Mouse (Mus musculus) kidney, embryonic 14.5 days (tissue): ENCODE measurements around the gene Smlr1. TPM values are rescaled to one million over a fixed set of nuclear protein-coding genes. Genes with fewer than 3 reads are reported as not detected.
A peak's percentile ranks its signal among the peaks of the same experiment; 100 is the strongest.

ENCODE experiments used
- ATAC-seq: fragments of 200-750 bp; cut with Nextera tagmentation; 2 replicates; pipeline ENCODE4 v1.8.0; 2017; ENCODE audit warnings: moderate number of reproducible peaks, mild to moderate bottlenecking, moderate TSS enrichment, moderate library complexity; ENCODE audit not compliant: low FRiP score, low TSS enrichment
- H3K27ac ChIP-seq: fragments of 300-500 bp; sonication (generic); 2 replicates; pipeline ENCODE4 v1.5.1; 2014; ENCODE audit warnings: low read depth, mild to moderate bottlenecking, low read length, moderate library complexity, mixed read lengths
- H3K27me3 ChIP-seq: fragments of 300-500 bp; sonication (generic); 2 replicates; pipeline ENCODE4 v1.6.1; 2014; ENCODE audit warnings: mild to moderate bottlenecking, low read length; ENCODE audit not compliant: control insufficient read depth, insufficient read depth
- H3K36me3 ChIP-seq: fragments of 300-500 bp; sonication (generic); 2 replicates; pipeline ENCODE4 v1.6.1; 2014; ENCODE audit warnings: low read length, mixed read lengths; ENCODE audit not compliant: control insufficient read depth, insufficient read depth
- H3K4me1 ChIP-seq: fragments of 300-500 bp; sonication (generic); 2 replicates; pipeline ENCODE4 v1.6.1; 2014; ENCODE audit warnings: low read length, mixed read lengths; ENCODE audit not compliant: control insufficient read depth, insufficient read depth
- H3K4me2 ChIP-seq: fragments of 300-500 bp; sonication (generic); replicated peaks from 2 replicates; pipeline ENCODE4 v1.6.1; 2014; ENCODE audit warnings: low read depth, mild to moderate bottlenecking, low read length
- H3K4me3 ChIP-seq: fragments of 300-500 bp; sonication (generic); 2 replicates; pipeline ENCODE4 v1.5.1; 2014; ENCODE audit warnings: mild to moderate bottlenecking, low read length
- H3K9ac ChIP-seq: fragments of 300-500 bp; sonication (generic); 2 replicates; pipeline ENCODE4 v1.6.1; 2014; ENCODE audit warnings: low read depth, mild to moderate bottlenecking, low read length, moderate library complexity
- H3K9me3 ChIP-seq: fragments of 300-500 bp; sonication (generic); 2 replicates; pipeline ENCODE4 v1.6.1; 2016; ENCODE audit warnings: low read length; ENCODE audit not compliant: control insufficient read depth
- WGBS: fragments of 180-500 bp; shearing (Covaris S2); extraction: QIAGEN DNeasy Blood & Tissue Kit; methylation state at CpG from one replicate; pipeline ENCODE4 v1.1.7; 2014; 5-methylcytosine and 5-hydroxymethylcytosine counted together
- polyA plus RNA-seq: library from polyadenylated mRNA; unstranded; fragments of >200 nt; fragmentation: Nextera tagmentation; extraction: Ambion mirVana; gene quantifications from 2 replicates; pipeline ENCODE4 v1.2.1, GENCODE M21; 2014

Gene Smlr1
- polyA plus RNA-seq, 1 experiment from 2014 or later = not detected

DNA sequence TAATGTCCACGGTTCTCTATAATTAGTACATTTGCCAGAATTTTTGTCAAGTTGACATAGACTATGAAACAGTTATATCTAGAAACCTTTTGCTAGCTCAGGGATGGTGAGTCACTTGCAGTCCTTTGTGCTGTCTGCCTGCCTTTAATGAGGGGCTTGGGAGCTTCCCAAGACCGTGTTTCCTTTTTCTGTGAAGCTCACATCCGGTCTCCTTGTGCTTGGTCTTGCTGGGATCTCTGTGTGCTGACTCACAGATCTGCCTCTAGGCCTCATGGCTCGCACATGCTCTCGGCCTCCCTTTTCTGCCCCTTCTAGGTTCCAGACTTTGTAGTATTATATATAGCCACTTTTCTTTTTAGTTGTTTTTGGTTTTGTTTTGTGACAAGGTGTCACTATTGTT, 15.6 kb downstream of the Smlr1 start:
- Histone ChIP-seq H3K4me2 (no peak overlapping the region), H3K27ac (no peak overlapping the region), H3K27me3 (no peaks in the 10 kb centered on the region), H3K4me3 (no peak overlapping the region), H3K4me1 (no peaks in the 10 kb centered on the region), H3K9me3 (no peaks in the 10 kb centered on the region), H3K36me3 (peaks cover 4% of the 10 kb centered on the region; the same call in 1 of the 2 replicates), H3K9ac (no peak overlapping the region)
- 84% methylated on average over 5 of the region's 5 CpGs for WGBS
- ATAC-seq = no peak

- Histone ChIP-seq H3K27ac (no peak overlapping the region), H3K27me3 (no peaks in the 10 kb centered on the region), H3K4me1 (no peaks in the 10 kb centered on the region), H3K9me3 (no peaks in the 10 kb centered on the region), H3K4me3 (no peak overlapping the region), H3K36me3 (peaks cover 6% of the 10 kb centered on the region; the same call in 1 of the 2 replicates), H3K9ac (no peak overlapping the region), H3K4me2 (no peak overlapping the region)
- WGBS = 80% methylated on average over 3 of the region's 3 CpGs
- no peak for ATAC-seq
These were observed 16.1 kb downstream of the Smlr1 start for GRCm38 (mm10) chr10:25519954-25520353.

DNA sequence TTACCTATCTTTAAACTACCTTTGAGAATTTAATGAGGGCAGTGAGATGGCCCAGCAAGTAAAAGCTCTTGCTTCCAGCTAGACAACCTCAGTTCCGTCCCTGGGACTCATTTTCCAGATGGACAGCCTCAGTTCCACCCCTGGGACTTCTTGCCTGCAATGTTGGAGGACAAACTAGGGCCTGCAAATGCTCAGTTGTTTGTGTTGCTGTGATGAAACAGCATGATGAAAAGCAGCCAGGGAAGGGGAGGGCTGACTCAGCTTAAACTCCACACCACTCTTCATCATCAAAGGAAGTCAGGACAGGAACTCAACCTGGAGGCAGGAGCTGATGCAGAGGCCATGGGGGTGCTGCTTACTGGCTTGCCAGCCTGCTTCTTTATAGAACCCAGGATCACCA, 22.2 kb downstream of the Smlr1 start:
- no peak overlapping the region for H3K4me2 ChIP-seq
- no peaks in the 10 kb centered on the region for H3K27me3 ChIP-seq
- H3K4me3 ChIP-seq = no peak overlapping the region
- no peaks in the 10 kb centered on the region for H3K4me1 ChIP-seq
- H3K9me3 ChIP-seq = no peaks in the 10 kb centered on the region
- 36% methylated on average over 1 of the region's 1 CpGs for WGBS
- ATAC-seq = no peak
- H3K27ac ChIP-seq = no peak overlapping the region
- peaks cover 13% of the 10 kb centered on the region; the same call in 1 of the 2 replicates for H3K36me3 ChIP-seq
- H3K9ac ChIP-seq = no peak overlapping the region

DNA sequence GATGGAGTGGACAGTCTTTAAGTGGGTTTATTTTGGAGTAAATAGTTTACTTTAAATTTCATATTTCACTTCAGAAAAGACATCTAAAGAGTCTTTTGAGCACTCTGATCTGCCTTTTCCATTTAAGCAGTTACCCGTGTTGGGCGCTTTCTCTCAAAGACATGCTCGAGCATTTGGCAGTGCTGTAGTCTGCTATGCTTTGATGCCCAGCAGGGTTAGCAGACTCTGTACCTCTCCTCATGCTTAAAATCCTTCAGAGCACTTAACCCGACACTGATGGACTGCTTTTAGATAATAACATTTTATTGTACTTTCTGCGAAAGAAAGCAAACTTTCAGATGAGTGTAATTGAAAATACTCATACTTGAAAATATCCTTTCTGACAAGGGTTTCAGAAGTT, 32.8 kb downstream of the Smlr1 start:
- no peaks in the 10 kb centered on the region for H3K4me1 ChIP-seq
- no peak for ATAC-seq
- H3K27ac ChIP-seq = no peak overlapping the region
- no peak overlapping the region for H3K9ac ChIP-seq
- H3K9me3 ChIP-seq = no peaks in the 10 kb centered on the region
- H3K27me3 ChIP-seq = no peaks in the 10 kb centered on the region
- H3K36me3 ChIP-seq = peaks cover 26% of the 10 kb centered on the region; the same call in 1 of the 2 replicates
- no peak overlapping the region for H3K4me3 ChIP-seq
- no peak overlapping the region for H3K4me2 ChIP-seq
- 87% methylated on average over 5 of the region's 5 CpGs for WGBS

DNA sequence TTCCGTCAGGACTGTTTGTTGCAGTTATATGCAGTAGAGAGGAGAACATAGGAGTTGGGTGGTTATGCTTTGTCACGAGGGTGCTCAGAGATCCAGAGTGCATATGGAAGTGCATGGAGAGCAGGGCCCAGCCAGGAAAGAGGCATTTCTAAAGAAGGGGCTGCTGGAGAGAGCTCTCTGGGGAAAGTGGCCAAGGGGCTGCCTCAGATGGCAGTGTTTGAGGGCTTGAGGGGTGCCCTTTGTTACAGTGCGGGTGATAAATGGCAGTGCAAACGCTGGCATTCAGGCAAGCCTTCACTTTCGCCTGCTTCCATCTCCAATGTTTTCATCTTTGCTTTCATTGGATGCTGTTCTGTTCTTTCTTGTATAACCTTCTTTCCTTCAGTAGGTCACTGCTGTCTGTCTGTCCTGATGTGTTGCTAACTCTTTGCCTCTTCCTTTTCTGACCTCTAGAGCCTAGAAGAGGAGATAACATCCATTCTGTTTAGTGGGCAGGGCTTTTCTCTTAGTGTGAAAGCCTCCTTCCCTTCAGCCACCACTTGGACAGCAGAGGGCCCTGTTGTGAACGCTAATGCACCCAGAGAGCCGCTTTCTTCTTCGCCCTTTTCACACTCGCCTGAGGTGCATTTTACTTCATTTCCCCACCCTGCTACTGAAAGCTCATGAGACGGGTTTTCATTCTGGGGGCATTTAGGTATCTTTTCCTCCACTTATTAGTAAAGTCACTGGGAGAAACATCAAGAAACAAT, 36.6 kb downstream of the Smlr1 start:
- 77% methylated on average over 10 of the region's 10 CpGs for WGBS

DNA sequence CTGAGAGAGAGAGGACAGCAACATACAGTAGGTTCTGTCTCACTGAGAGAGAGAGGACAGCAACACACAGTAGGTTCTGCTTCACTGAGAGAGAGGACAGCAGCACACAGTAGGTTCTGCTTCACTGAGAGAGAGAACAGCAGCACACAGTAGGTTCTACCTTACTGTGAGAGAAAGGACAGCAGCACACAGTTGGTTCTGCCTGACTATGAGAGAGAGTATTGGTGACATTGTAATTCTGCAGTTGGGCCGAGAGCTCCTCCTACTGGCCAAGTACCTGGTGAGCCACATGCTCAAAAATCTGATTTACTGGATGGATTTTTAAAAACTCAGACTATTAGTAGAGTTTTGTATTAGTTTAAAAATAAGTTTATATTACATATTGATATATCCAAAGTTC, 47.6 kb downstream of the Smlr1 start:
- no peak overlapping the region for H3K4me3 ChIP-seq
- 10% methylated on average over 1 of the region's 1 CpGs for whole genome bisulfite sequencing
- peak; percentile 57; the same call in 1 of the 2 replicates for ATAC-seq

More for the DNA sequence above, 36.6 kb downstream of the Smlr1 start:
- no peak for ATAC-seq
- no peaks in the 10 kb centered on the region for H3K9me3 ChIP-seq
- no peak overlapping the region for H3K4me3 ChIP-seq
- no peak overlapping the region for H3K27ac ChIP-seq
- H3K4me1 ChIP-seq = no peaks in the 10 kb centered on the region
- H3K36me3 ChIP-seq = peaks cover 14% of the 10 kb centered on the region; the same call in 1 of the 2 replicates
- H3K27me3 ChIP-seq = no peaks in the 10 kb centered on the region
- no peak overlapping the region for H3K4me2 ChIP-seq
- H3K9ac ChIP-seq = no peak overlapping the region

DNA sequence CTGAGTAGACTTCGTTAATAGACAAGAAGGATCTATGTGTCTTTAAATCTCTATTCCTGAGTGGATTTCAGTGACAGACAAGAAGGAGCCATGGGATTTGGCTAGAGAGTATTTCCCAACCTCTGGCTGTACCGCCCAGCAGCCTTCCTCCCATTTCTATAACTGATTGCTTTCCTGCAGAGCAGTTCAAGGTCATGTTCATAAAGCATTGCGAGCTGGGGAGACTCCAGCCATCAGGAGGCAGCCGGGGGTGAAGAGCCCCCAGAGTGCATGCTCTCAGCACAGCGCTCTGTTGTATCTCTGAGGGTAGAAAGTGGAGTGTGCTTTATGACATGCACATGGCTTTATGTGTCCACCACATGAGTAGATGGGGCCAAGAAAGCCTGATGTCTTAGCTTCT, 53.3 kb downstream of the Smlr1 start:
- no peaks in the 10 kb centered on the region for H3K9me3 ChIP-seq
- peaks cover 13% of the 10 kb centered on the region for H3K36me3 ChIP-seq
- H3K4me3 ChIP-seq = no peak overlapping the region
- H3K27me3 ChIP-seq = no peaks in the 10 kb centered on the region
- 31% methylated on average over 5 of the region's 5 CpGs for WGBS
- H3K4me1 ChIP-seq = peaks cover 3% of the 10 kb centered on the region; the same call in 1 of the 2 replicates
- H3K4me2 ChIP-seq = no peak overlapping the region
- no peak overlapping the region; the same call in 1 of the 2 replicates for H3K9ac ChIP-seq
- no peak for ATAC-seq
- H3K27ac ChIP-seq = no peak overlapping the region

More for the DNA sequence above, 47.6 kb downstream of the Smlr1 start:
- no peak overlapping the region for H3K4me2 ChIP-seq
- no peaks in the 10 kb centered on the region for H3K27me3 ChIP-seq
- no peak overlapping the region for H3K27ac ChIP-seq
- H3K4me1 ChIP-seq = no peaks in the 10 kb centered on the region
- no peaks in the 10 kb centered on the region for H3K9me3 ChIP-seq
- peaks cover 5% of the 10 kb centered on the region for H3K36me3 ChIP-seq
- no peak overlapping the region for H3K9ac ChIP-seq

DNA sequence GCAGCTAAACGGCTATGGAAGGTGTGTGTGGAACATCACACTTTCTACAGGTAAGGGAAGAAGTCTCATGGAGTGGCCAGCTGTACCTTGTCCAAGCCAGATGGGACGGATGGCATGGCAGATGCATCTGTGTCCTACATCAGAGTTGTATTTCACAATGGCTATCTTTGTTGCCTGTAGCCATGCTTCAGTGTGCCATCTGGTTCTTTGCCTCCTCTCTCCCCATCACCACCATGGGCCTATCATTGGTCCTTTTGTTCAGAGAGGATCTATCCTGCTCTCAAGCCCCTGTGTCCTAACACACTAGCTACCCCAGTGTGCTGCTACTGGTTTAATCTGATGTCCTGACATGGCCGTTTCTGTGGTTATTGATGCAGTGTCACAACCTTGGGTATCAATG, 56.4 kb downstream of the Smlr1 start:
- ATAC-seq = no peak
- H3K9me3 ChIP-seq = no peaks in the 10 kb centered on the region
- H3K4me2 ChIP-seq = no peak overlapping the region
- 87% methylated on average over 3 of the region's 3 CpGs for WGBS
- peaks cover 13% of the 10 kb centered on the region for H3K36me3 ChIP-seq
- no peak overlapping the region for H3K27ac ChIP-seq
- no peaks in the 10 kb centered on the region for H3K27me3 ChIP-seq
- no peak overlapping the region for H3K4me3 ChIP-seq
- H3K4me1 ChIP-seq = peaks cover 3% of the 10 kb centered on the region; the same call in 1 of the 2 replicates
- no peak overlapping the region for H3K9ac ChIP-seq
